Mouse (Mus musculus) left cerebral cortex, adult 2 months (tissue): ENCODE measurements at regions not wholly inside any gene's neighbourhood (a gene's known extent, or its start where the extent isn't known, plus 50 kb on each side); places are given as distances from the start of the nearest gene placed in this dataset.

Experiments
- DNase-seq, 2 experiments: peaks; one replicate each; pipeline ENCODE4 v3.0.0; 2021 to 2022; ENCODE audit warnings: low spot score in 2 of 2, mixed read lengths in 1 of 2; ENCODE audit errors: extremely low spot score in 1 of 2
- H3K27ac ChIP-seq: fragments of 200-600 bp; 2 replicates; pipeline ENCODE4 v1.8.1; 2022
- H3K4me3 ChIP-seq: fragments of 200-600 bp; 2 replicates; pipeline ENCODE4 v1.8.1; 2022
- CTCF ChIP-seq: fragments of 200-600 bp; IDR thresholded peaks from 2 replicates; pipeline ENCODE4 v1.8.1; 2022; ENCODE audit warnings: antibody characterized with exemption, mild to moderate bottlenecking, moderate library complexity
- intact Hi-C: fragments of 180-260 bp; cut with DNase I; formaldehyde crosslinking; loops from one replicate; pipeline ENCODE4 v1.15.1; 2025

GRCm38 (mm10) chr1:183962486-183962885, 50.6 kb upstream of the Dusp10 start:
- Histone ChIP-seq H3K27ac (no peak overlapping the region), H3K4me3 (no peak overlapping the region)
- intact Hi-C loops, result no loop called here
- DNase-seq, result no peak
- no peak for TF ChIP-seq CTCF

GRCm38 (mm10) chr1:183963286-183963685, 49.8 kb upstream of the Dusp10 start:
- no peak for DNase-seq
- Histone ChIP-seq H3K4me3 (no peak overlapping the region), H3K27ac (no peak overlapping the region)
- TF ChIP-seq CTCF, result no peak
- intact Hi-C loops, result no loop called here
